Mouse (Mus musculus): ENCODE data around the gene Cubn.

Cubn gene

GRCm38 (mm10) chr2:13484566-13484965 is 7.0 kb downstream of the Cubn start:
- DNase-seq (ENCODE audit: low spot score in 2 of 2) = no peak

GRCm38 (mm10) chr2:13480744-13481143 is 10.9 kb downstream of the Cubn start:
- DNase-seq (ENCODE audit: low spot score in 2 of 2) = no peak

- no peak for DNase-seq (ENCODE audit: low spot score in 2 of 2)
Measured at GRCm38 (mm10) chr2:13479165-13479564, 12.4 kb downstream of the Cubn start.

GRCm38 (mm10) chr2:13470108-13470507 is 21.5 kb downstream of the Cubn start:
- no peak for DNase-seq (ENCODE audit: low spot score in 2 of 2)

GRCm38 (mm10) chr2:13469641-13470040 is 22.0 kb downstream of the Cubn start:
- DNase-seq (ENCODE audit: low spot score in 2 of 2) = no peak

GRCm38 (mm10) chr2:13466685-13467084 is 24.9 kb downstream of the Cubn start:
- DNase-seq (ENCODE audit: low spot score in 2 of 2) = no peak

GRCm38 (mm10) chr2:13458088-13458487 is 33.5 kb downstream of the Cubn start:
- DNase-seq (ENCODE audit: low spot score in 2 of 2) = no peak

GRCm38 (mm10) chr2:13456821-13457220 is 34.8 kb downstream of the Cubn start:
- DNase-seq (ENCODE audit: low spot score in 2 of 2) = no peak

GRCm38 (mm10) chr2:13451495-13452491 is 39.8 kb downstream of the Cubn start:
- DNase-seq (ENCODE audit: low spot score in 2 of 2) = no peak

GRCm38 (mm10) chr2:13450895-13451294 is 40.7 kb downstream of the Cubn start:
- DNase-seq (ENCODE audit: low spot score in 2 of 2) = no peak

GRCm38 (mm10) chr2:13450470-13450869 is 41.1 kb downstream of the Cubn start:
- DNase-seq (ENCODE audit: low spot score in 2 of 2) = no peak

- no peak for DNase-seq (ENCODE audit: low spot score in 2 of 2)
Measured at GRCm38 (mm10) chr2:13445156-13445555, 46.5 kb downstream of the Cubn start.

GRCm38 (mm10) chr2:13438983-13439382 is 52.6 kb downstream of the Cubn start:
- DNase-seq (ENCODE audit: low spot score in 2 of 2) = no peak

- DNase-seq (ENCODE audit: low spot score in 2 of 2) = no peak
Measured at GRCm38 (mm10) chr2:13438275-13438845, 53.3 kb downstream of the Cubn start.

GRCm38 (mm10) chr2:13432002-13432401 is 59.6 kb downstream of the Cubn start:
- no peak for DNase-seq (ENCODE audit: low spot score in 2 of 2)

GRCm38 (mm10) chr2:13421974-13422760 is 69.4 kb downstream of the Cubn start:
- no peak for DNase-seq (ENCODE audit: low spot score in 2 of 2)

GRCm38 (mm10) chr2:13416765-13417524 is 74.7 kb downstream of the Cubn start:
- no peak for DNase-seq (ENCODE audit: low spot score in 2 of 2)

- peak in 1 of 2 experiments; percentile 40 for DNase-seq (ENCODE audit: low spot score in 2 of 2)
Measured at GRCm38 (mm10) chr2:13413520-13414178, 78.0 kb downstream of the Cubn start.

- peak in 1 of 2 experiments; percentile 45 for DNase-seq (ENCODE audit: low spot score in 2 of 2)
Measured at GRCm38 (mm10) chr2:13410660-13411059, 81.0 kb downstream of the Cubn start.

GRCm38 (mm10) chr2:13409767-13410519 is 81.7 kb downstream of the Cubn start:
- no peak for DNase-seq (ENCODE audit: low spot score in 2 of 2)
